Mouse (Mus musculus) cortical plate, adult 2 months (tissue): ENCODE measurements around the gene Tbc1d8.

Experiments
- CTCF ChIP-seq: fragments of 200-500 bp; IDR thresholded peaks from 2 replicates; pipeline ENCODE4 v1.5.1; 2011; ENCODE audit warnings: mild to moderate bottlenecking, control low read depth, low read length; ENCODE audit not compliant: insufficient read depth; ENCODE audit errors: extremely low read depth
- POLR2A ChIP-seq: fragments of 200-500 bp; IDR thresholded peaks from 2 replicates; pipeline ENCODE4 v1.6.1; 2011; ENCODE audit warnings: mild to moderate bottlenecking, low read length, control low read depth; ENCODE audit not compliant: insufficient read depth; ENCODE audit errors: extremely low read depth

GRCm38 (mm10) chr1:39448238-39448637 is 30.3 kb downstream of the Tbc1d8 start:
- TF ChIP-seq POLR2A = no peak
- no peak for TF ChIP-seq CTCF
